Mouse (Mus musculus) E14TG2a.4 (cell line): ENCODE data around the gene Cdiptos.
A peak's percentile ranks its signal among the peaks of the same experiment; 100 is the strongest.

Experiments used
- H3K27me3 ChIP-seq: 2 replicates; pipeline ENCODE4 v1.6.1; 2014; ENCODE audit warnings: low read length, control low read depth; ENCODE audit not compliant: insufficient read depth
- H3K36me3 ChIP-seq: 2 replicates; pipeline ENCODE4 v1.6.1; 2014; ENCODE audit warnings: low read length, control low read depth; ENCODE audit not compliant: insufficient read depth
- H3K4me1 ChIP-seq: replicated peaks from 2 replicates; pipeline ENCODE4 v1.6.1; 2014; ENCODE audit warnings: low read depth, low read length, control low read depth
- H3K4me3 ChIP-seq: replicated peaks from 2 replicates; pipeline ENCODE4 v1.5.1; 2014; ENCODE audit warnings: mild to moderate bottlenecking, low read length
- H3K9me3 ChIP-seq: 2 replicates; pipeline ENCODE4 v1.6.1; 2014; ENCODE audit warnings: low read length, control low read depth
- CTCF ChIP-seq: conservative IDR thresholded peaks from 2 replicates; pipeline ENCODE4 v1.5.1; 2014; ENCODE audit warnings: low read length
- NANOG ChIP-seq: IDR thresholded peaks from 2 replicates; pipeline ENCODE4 v1.6.1; 2014; ENCODE audit warnings: borderline replicate concordance, low read length, mixed read lengths
- POU5F1 ChIP-seq: IDR thresholded peaks from 2 replicates; pipeline ENCODE4 v1.6.1; 2014; ENCODE audit warnings: low read length, borderline replicate concordance

Cdiptos gene

DNA sequence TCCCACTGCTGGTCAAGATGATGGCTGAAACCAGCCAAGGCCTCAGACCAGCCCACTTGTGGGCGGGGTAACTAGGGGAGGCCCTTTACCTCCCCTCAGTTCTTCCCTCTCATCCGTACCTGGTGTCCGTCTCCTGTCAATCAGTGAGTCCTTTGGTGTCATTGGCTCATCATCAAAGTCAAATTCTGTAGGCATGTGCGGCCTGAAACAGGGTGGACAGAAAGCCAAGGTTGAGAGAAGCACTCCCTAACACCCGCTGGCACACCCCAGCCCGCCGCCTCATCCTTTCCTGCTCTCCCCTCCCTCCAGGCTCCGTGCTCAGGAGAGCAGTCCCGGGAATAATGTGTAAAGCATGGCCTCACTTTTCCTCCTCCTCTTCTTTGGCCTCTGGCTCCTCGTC is 40.2 kb upstream of the Cdiptos start:
- Histone ChIP-seq H3K9me3 (no peaks in the 10 kb centered on the region), H3K36me3 (peaks cover 59% of the 10 kb centered on the region), H3K4me3 (peak overlapping the region; percentile 97), H3K4me1 (peaks cover 84% of the 10 kb centered on the region), H3K27me3 (no peaks in the 10 kb centered on the region)
- TF ChIP-seq NANOG (no peak), CTCF (no peak), POU5F1 (no peak)

DNA sequence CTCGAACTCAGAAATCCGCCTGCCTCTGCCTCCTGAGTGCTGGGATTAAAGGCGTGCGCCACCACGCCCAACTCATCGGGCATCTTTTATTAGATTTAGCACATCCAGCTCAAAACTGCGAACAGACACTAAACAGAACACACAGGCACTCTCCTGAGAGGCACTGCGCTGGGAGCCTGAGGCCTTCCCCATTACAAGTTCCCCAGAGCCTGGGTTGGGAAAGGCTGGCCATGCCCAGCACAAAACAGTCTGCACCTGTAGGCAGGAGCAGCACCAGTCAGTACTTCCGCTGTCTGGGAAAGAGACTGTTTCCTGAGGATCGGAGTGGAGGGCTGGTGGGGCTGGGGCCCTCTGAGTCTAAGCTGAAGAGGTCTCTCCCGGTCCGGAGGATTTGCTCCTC is 39.1 kb upstream of the Cdiptos start:
- Histone ChIP-seq H3K9me3 (no peaks in the 10 kb centered on the region), H3K27me3 (no peaks in the 10 kb centered on the region), H3K36me3 (peaks cover 66% of the 10 kb centered on the region), H3K4me1 (peaks cover 85% of the 10 kb centered on the region), H3K4me3 (peak overlapping the region; percentile 97)
- TF ChIP-seq CTCF, result no peak
- no peak for TF ChIP-seq POU5F1
- TF ChIP-seq NANOG, result no peak

DNA sequence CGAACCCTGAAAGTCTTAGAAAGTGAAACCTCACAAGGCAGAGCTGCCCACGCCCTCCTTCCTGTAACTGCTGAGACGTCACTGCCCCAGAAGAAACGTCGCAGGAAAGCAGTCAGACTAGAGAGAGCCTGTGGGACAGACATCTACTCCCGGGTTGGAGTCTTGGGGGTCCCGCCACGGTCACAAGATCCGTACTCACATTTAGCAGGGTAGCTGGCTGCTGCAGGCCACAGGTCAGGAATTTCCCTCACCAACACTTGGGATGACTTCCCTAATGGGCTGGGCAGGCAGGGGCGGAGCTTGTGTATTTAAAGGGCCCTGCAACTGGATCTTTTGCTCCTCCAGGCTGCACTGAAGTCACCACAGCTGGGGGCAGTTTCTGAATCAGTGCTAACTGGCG is 38.4 kb upstream of the Cdiptos start, which contains the start of gene Mvp:
Mvp (minus strand) TSS at position 302 of the 400 bp plus-strand sequence.
- Histone ChIP-seq H3K36me3 (peaks cover 61% of the 10 kb centered on the region), H3K9me3 (no peaks in the 10 kb centered on the region), H3K4me1 (peaks cover 85% of the 10 kb centered on the region), H3K4me3 (peak within 1 kb of the TSS; percentile 97), H3K27me3 (no peaks in the 10 kb centered on the region)
- TF ChIP-seq POU5F1 (no peak), CTCF (no peak), NANOG (no peak)

DNA sequence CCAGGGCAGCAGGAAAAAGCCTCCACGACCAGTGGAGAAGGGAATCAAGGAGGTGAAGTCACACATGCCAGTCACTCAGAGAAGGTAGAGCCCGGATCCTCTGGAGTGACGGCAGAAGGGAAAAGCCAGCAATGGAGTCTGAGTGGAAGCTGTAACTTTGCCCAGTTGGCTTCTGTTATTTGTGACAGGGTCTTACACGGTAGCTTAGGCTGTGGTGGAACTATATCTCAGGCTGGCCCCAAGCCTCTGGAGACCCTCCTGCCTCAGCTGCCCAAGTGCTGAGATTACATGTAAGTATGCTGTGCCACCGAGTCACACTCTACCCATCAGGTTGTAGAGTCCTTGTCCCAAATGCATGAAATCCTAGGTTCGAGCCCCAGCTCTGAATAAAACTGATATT is 37.5 kb upstream of the Cdiptos start:
- H3K9me3 ChIP-seq, result no peaks in the 10 kb centered on the region
- H3K27me3 ChIP-seq, result no peaks in the 10 kb centered on the region
- TF ChIP-seq CTCF, result no peak
- no peak for TF ChIP-seq POU5F1
- no peak for TF ChIP-seq NANOG
- peak overlapping the region; percentile 97; the same call in 1 of the 2 replicates for H3K4me3 ChIP-seq
- peaks cover 54% of the 10 kb centered on the region for H3K36me3 ChIP-seq
- H3K4me1 ChIP-seq, result peaks cover 85% of the 10 kb centered on the region

DNA sequence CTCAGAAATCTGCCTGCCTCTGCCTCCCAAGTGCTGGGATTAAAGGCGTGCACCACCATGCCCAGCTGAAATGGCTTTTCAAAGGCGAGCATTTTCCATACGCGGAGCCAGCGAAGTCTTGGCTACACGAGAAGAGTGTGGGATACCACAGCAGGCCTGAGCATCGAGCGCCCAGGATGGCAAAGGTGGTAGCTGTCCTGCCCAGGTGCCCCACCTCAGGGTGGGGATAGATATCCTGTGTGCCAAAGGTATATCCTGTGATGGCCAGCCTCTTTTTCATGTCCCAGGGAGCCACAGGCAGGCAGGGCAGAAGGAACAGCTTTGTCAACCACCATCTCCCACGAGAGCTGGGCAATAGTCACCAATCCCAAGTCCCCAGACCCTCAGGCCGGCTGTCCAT is 36.9 kb upstream of the Cdiptos start:
- TF ChIP-seq CTCF, result no peak
- no peak for TF ChIP-seq POU5F1
- Histone ChIP-seq H3K36me3 (peaks cover 54% of the 10 kb centered on the region), H3K27me3 (no peaks in the 10 kb centered on the region), H3K9me3 (no peaks in the 10 kb centered on the region), H3K4me1 (peaks cover 85% of the 10 kb centered on the region), H3K4me3 (peak overlapping the region; percentile 97; the same call in 1 of the 2 replicates)

GRCm38 (mm10) chr7:127012374-127012773 is 36.5 kb upstream of the Cdiptos start:
- Histone ChIP-seq H3K9me3 (no peaks in the 10 kb centered on the region), H3K4me3 (no peak overlapping the region), H3K4me1 (peaks cover 86% of the 10 kb centered on the region), H3K36me3 (peaks cover 54% of the 10 kb centered on the region), H3K27me3 (no peaks in the 10 kb centered on the region)
- TF ChIP-seq POU5F1, result no peak
- no peak for TF ChIP-seq CTCF
- TF ChIP-seq NANOG, result no peak

DNA sequence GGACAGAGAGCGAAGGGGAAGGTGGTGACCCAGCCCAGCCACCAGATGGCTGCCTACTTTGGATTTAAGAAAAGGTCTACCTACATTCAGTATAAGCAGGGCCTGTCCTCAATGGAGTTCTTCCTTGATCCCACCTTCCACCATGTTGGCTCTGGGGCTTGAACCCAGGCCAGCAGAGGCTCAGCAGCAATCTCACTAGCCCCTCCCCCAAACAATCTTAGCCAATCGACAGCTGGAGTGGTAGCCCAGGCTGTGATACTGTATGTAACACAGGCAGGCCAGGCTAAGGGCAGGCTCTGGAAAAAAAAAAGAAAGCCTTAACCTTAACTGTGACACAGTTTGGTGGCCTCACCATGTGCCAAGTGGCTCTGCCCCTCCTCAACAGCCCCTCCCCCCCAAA is 35.8 kb upstream of the Cdiptos start:
- H3K36me3 ChIP-seq, result peaks cover 54% of the 10 kb centered on the region
- no peaks in the 10 kb centered on the region for H3K27me3 ChIP-seq
- no peaks in the 10 kb centered on the region for H3K9me3 ChIP-seq
- peaks cover 92% of the 10 kb centered on the region for H3K4me1 ChIP-seq
- no peak for TF ChIP-seq CTCF
- TF ChIP-seq NANOG, result no peak
- TF ChIP-seq POU5F1, result no peak
- H3K4me3 ChIP-seq, result peak overlapping the region; percentile 30

- TF ChIP-seq NANOG, result no peak
- TF ChIP-seq CTCF, result no peak
- no peak for TF ChIP-seq POU5F1
- Histone ChIP-seq H3K36me3 (peaks cover 54% of the 10 kb centered on the region), H3K27me3 (no peaks in the 10 kb centered on the region), H3K4me3 (peak overlapping the region; percentile 30; the same call in 1 of the 2 replicates), H3K9me3 (no peaks in the 10 kb centered on the region), H3K4me1 (peaks cover 96% of the 10 kb centered on the region)
Observed at GRCm38 (mm10) chr7:127011051-127011450, 35.2 kb upstream of the Cdiptos start.

DNA sequence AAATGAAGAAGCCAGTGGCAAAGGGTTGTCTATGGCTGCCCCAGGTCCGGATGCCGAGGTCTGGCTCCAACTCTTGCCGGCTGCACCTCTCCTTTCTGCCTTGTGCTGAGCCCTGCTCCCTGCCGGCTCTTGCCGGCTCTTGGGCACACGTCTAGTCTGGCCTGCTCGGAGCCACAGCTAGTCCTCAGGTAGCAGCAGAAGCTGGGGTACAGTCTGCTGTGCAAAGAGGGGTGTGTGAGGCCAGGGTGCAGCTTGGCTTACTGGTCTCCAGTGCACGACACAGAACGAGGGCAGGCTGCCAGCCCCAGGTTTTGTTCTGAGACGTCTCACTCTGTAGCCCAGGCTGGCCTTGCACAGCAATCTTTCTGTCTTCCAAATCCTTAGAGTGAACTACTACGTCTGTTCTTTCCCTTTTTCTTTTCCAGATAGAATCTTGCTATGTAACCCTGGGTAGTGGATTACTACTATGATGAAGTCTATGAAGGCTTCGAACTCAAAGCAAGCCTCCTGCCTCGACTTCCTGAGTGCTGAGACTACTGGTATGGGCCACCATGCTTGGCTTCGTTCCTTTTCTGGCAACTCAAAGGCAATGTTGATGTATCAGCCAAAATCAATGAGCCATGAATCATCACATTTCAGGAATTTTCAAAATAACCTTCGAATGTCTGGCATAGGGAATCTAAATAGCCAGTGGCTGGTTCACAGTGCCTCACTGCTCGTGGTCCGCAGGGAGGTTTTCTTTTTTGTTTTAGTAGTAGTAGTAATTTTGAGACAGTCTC is 33.6 kb upstream of the Cdiptos start:
- Histone ChIP-seq H3K36me3 (peaks cover 40% of the 10 kb centered on the region), H3K9me3 (no peaks in the 10 kb centered on the region), H3K4me1 (peaks cover 90% of the 10 kb centered on the region), H3K27me3 (no peaks in the 10 kb centered on the region), H3K4me3 (peak overlapping the region; percentile 53)
- TF ChIP-seq NANOG, result no peak
- TF ChIP-seq POU5F1, result no peak
- TF ChIP-seq CTCF, result no peak
